Mouse (Mus musculus): Measurements from ENCODE around the gene D630003M21Rik. TPM values are rescaled to one million over a fixed set of nuclear protein-coding genes. Genes with fewer than 3 reads are reported as not detected.

The D630003M21Rik gene
- polyA plus RNA-seq, 1 experiment from 2014 or later: 9.1 TPM

DNA sequence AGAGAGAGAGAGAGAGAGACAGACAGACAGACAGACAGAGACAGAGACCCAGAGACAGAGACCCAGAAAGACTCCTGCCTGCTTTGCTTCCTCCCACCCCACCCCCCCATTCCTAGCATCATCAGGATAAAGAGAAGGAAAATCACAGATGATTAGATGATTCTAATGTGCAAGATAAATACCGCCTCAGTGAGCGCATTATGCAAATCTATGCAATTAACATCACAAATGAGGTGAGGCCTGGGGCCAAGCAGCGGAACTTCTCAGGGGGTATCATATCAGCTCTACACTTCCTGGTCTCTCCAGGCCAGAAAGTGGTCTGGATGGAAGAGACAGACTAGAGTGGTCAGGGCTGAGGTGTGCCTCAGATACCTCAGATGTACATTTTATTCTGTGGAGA lies 51.4 kb downstream of the D630003M21Rik start:
- H3K9ac ChIP-seq: no peak overlapping the region
- peaks cover 9% of the 10 kb centered on the region for H3K4me1 ChIP-seq (ENCODE audit: insufficient read depth)
- H3K36me3 ChIP-seq (ENCODE audit: insufficient read depth): no peaks in the 10 kb centered on the region
- H3K4me3 ChIP-seq (ENCODE audit: low read depth, low read length): no peak overlapping the region
- ATAC-seq (ENCODE audit: insufficient read depth) (no peak), DNase-seq (no peak)
- H3K27me3 ChIP-seq (ENCODE audit: insufficient read depth, low read length): no peaks in the 10 kb centered on the region
- H3K9me3 ChIP-seq (ENCODE audit: low read depth, low read length): no peaks in the 10 kb centered on the region
- TF ChIP-seq CTCF (IDR thresholded peaks at IDR 0.05; ENCODE audit: low read depth): no peak
- H3K4me2 ChIP-seq: no peak overlapping the region
- 78% methylated on average over 3 of the region's 3 CpGs for whole genome bisulfite sequencing
- no peak overlapping the region for H3K27ac ChIP-seq (ENCODE audit: low read depth)

DNA sequence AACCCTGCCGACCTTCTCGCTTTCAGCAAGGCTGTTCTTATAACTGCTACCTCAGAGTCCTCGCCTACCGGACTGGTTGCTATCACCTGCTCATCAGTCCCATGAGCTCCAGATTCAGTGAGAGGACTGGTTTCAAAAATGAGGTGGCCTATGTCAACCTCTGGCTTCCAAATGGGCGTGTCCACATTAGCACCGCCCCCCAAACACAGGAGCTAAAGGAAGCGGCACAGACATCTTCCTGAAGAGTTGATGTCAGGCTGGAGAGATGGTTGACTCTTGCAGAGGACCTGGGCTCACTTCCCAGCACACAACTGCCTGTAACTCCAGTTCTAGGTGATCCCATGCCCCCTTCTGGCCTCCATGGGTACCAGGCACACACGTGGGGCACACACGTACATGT lies 52.3 kb downstream of the D630003M21Rik start:
- no peak overlapping the region for H3K4me3 ChIP-seq (ENCODE audit: low read depth, low read length)
- no peak for TF ChIP-seq CTCF (IDR thresholded peaks at IDR 0.05; ENCODE audit: low read depth)
- no peak overlapping the region for H3K4me2 ChIP-seq
- no peaks in the 10 kb centered on the region for H3K36me3 ChIP-seq (ENCODE audit: insufficient read depth)
- H3K9ac ChIP-seq: no peak overlapping the region
- ATAC-seq (ENCODE audit: insufficient read depth) (no peak), DNase-seq (no peak)
- H3K27ac ChIP-seq (ENCODE audit: low read depth): no peak overlapping the region
- no peaks in the 10 kb centered on the region for H3K9me3 ChIP-seq (ENCODE audit: low read depth, low read length)
- 91% methylated on average over 9 of the region's 9 CpGs for WGBS
- no peaks in the 10 kb centered on the region for H3K27me3 ChIP-seq (ENCODE audit: insufficient read depth, low read length)
- peaks cover 9% of the 10 kb centered on the region for H3K4me1 ChIP-seq (ENCODE audit: insufficient read depth)

DNA sequence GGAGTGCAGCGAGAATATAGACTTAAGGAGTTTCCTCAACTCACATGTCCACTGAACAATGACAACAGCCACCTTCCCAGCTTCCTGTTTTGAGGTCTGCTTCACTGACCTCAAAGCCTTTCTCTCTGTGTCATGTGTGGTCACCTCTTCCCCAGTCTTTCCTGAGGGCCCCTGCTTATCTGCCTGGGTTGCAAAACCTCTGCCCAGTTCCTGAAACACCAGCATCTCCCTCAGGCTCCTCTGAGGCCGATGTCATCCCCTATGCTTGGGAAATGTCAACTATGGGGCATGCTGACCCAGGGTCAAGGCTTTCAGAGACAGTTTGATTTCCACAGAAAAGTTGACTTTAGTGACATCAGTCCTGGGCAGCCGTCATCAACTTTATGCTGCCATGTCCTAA lies 53.6 kb downstream of the D630003M21Rik start:
- H3K27ac ChIP-seq (ENCODE audit: low read depth): no peak overlapping the region
- no peak for ATAC-seq (ENCODE audit: insufficient read depth)
- no peaks in the 10 kb centered on the region for H3K27me3 ChIP-seq (ENCODE audit: insufficient read depth, low read length)
- H3K4me2 ChIP-seq: no peak overlapping the region
- no peaks in the 10 kb centered on the region for H3K36me3 ChIP-seq (ENCODE audit: insufficient read depth)
- no peak overlapping the region for H3K4me3 ChIP-seq (ENCODE audit: low read depth, low read length)
- H3K9ac ChIP-seq: no peak overlapping the region
- H3K9me3 ChIP-seq (ENCODE audit: low read depth, low read length): no peaks in the 10 kb centered on the region
- TF ChIP-seq CTCF (IDR thresholded peaks at IDR 0.05; ENCODE audit: low read depth): no peak
- 38% methylated on average over 3 of the region's 3 CpGs for WGBS
- DNase-seq: no peak
- H3K4me1 ChIP-seq (ENCODE audit: insufficient read depth): peaks cover 9% of the 10 kb centered on the region

DNA sequence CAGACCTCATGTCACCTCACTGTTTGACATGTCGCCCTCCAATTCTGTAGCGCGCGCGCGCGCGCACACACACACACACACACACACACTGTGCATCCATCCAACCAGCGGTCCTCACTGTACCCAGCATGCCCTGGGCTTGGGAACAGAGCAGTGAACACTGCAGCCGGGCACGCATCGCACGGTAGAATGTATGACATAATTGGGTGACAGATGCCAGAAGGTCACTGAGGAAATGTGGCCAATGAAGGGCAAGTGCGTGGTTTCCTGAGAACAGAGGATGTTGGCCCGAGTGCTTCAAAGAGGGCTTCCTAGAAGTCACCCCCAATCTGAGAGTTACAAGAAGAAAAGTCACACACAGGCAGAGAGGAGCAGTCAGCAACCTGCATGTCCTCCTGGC lies 54.1 kb downstream of the D630003M21Rik start:
- Histone ChIP-seq H3K9ac (no peak overlapping the region), H3K4me2 (no peak overlapping the region), H3K36me3 (ENCODE audit: insufficient read depth) (no peaks in the 10 kb centered on the region), H3K4me3 (ENCODE audit: low read depth, low read length) (no peak overlapping the region), H3K4me1 (ENCODE audit: insufficient read depth) (peaks cover 9% of the 10 kb centered on the region), H3K9me3 (ENCODE audit: low read depth, low read length) (no peaks in the 10 kb centered on the region), H3K27ac (ENCODE audit: low read depth) (no peak overlapping the region), H3K27me3 (ENCODE audit: insufficient read depth, low read length) (no peaks in the 10 kb centered on the region)
- peak; percentile 20 for DNase-seq
- 72% methylated on average over 15 of the region's 15 CpGs for WGBS
- ATAC-seq (ENCODE audit: insufficient read depth): no peak
- no peak for TF ChIP-seq CTCF (IDR thresholded peaks at IDR 0.05; ENCODE audit: low read depth)

DNA sequence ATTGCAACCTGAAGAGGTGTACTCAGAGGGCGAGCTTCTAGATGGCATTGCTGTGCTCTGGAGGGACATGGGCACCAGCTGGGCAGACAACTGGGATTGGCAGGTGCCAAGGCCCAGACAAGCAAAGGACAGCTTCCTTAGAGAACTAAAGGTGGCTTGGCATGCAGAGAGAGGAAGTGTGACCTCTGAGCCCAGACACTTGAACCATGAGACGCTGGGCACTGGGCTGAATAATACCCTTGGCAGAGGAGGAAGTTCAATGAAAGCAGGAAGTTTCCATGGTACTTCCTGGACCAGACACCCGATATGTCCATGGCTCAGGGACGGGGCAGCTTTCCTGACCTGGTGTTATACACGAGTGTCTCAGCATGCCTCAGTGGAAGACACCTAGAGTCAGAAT lies 54.6 kb downstream of the D630003M21Rik start:
- 73% methylated on average over 5 of the region's 5 CpGs for WGBS
- Histone ChIP-seq H3K27ac (ENCODE audit: low read depth) (no peak overlapping the region), H3K9ac (no peak overlapping the region), H3K27me3 (ENCODE audit: insufficient read depth, low read length) (no peaks in the 10 kb centered on the region), H3K9me3 (ENCODE audit: low read depth, low read length) (no peaks in the 10 kb centered on the region), H3K4me3 (ENCODE audit: low read depth, low read length) (no peak overlapping the region), H3K36me3 (ENCODE audit: insufficient read depth) (no peaks in the 10 kb centered on the region), H3K4me1 (ENCODE audit: insufficient read depth) (peaks cover 6% of the 10 kb centered on the region), H3K4me2 (no peak overlapping the region)
- ATAC-seq (ENCODE audit: insufficient read depth) (no peak), DNase-seq (no peak)
- TF ChIP-seq CTCF (IDR thresholded peaks at IDR 0.05; ENCODE audit: low read depth): no peak

DNA sequence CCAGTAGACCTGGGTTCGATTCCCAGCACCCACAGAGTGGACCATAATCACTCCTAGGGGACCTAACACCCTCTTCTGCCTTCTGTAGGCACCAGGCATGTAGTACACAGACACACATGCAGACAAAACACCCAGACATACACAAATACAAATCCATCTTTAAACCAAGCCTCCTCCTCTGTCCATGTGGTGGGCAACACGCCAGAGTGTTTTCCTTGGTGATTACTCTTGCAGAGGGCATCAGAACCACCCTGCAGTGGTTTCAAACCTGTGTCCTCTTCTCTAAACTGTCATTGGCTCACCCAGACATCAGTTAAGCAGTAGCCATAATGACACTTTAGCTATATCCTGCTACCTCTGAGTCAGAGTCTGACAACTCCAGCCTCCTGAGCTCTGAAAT lies 58.6 kb downstream of the D630003M21Rik start:
- Histone ChIP-seq H3K36me3 (ENCODE audit: insufficient read depth) (no peaks in the 10 kb centered on the region), H3K9ac (no peak overlapping the region), H3K27me3 (ENCODE audit: insufficient read depth, low read length) (no peaks in the 10 kb centered on the region), H3K4me1 (ENCODE audit: insufficient read depth) (peaks cover 6% of the 10 kb centered on the region), H3K9me3 (ENCODE audit: low read depth, low read length) (no peaks in the 10 kb centered on the region), H3K4me3 (ENCODE audit: low read depth, low read length) (no peak overlapping the region), H3K27ac (ENCODE audit: low read depth) (no peak overlapping the region), H3K4me2 (no peak overlapping the region)
- DNase-seq (no peak), ATAC-seq (ENCODE audit: insufficient read depth) (no peak)
- 77% methylated on average over 2 of the region's 2 CpGs for WGBS
- TF ChIP-seq CTCF (IDR thresholded peaks at IDR 0.05; ENCODE audit: low read depth): no peak

DNA sequence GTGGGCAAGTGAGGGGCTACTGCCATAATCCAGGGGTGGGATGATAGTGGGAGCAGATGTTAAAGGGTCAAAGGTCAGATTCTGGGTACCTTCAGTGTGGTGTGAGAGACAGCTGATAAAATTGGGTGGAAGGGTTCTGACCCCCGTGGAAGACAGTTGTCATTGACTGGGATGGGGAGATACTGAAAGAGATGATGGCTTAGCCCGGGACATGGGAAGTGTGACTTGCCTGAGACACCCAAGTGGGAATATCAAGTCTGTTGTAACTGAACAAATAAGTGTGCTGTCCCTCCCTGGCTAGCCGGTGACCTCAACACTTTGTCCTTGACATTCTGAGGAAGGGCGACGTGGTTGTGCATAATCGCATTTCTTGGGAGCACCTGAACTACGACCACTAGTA lies 59.3 kb downstream of the D630003M21Rik start:
- whole genome bisulfite sequencing: 77% methylated on average over 7 of the region's 7 CpGs
- no peak for TF ChIP-seq CTCF (IDR thresholded peaks at IDR 0.05; ENCODE audit: low read depth)
- DNase-seq (no peak), ATAC-seq (ENCODE audit: insufficient read depth) (no peak)
- H3K4me1 ChIP-seq (ENCODE audit: insufficient read depth): peaks cover 6% of the 10 kb centered on the region
- H3K27me3 ChIP-seq (ENCODE audit: insufficient read depth, low read length): no peaks in the 10 kb centered on the region
- H3K9me3 ChIP-seq (ENCODE audit: low read depth, low read length): no peaks in the 10 kb centered on the region
- H3K9ac ChIP-seq: no peak overlapping the region
- no peak overlapping the region for H3K4me3 ChIP-seq (ENCODE audit: low read depth, low read length)
- H3K27ac ChIP-seq (ENCODE audit: low read depth): no peak overlapping the region
- H3K4me2 ChIP-seq: no peak overlapping the region
- H3K36me3 ChIP-seq (ENCODE audit: insufficient read depth): no peaks in the 10 kb centered on the region

DNA sequence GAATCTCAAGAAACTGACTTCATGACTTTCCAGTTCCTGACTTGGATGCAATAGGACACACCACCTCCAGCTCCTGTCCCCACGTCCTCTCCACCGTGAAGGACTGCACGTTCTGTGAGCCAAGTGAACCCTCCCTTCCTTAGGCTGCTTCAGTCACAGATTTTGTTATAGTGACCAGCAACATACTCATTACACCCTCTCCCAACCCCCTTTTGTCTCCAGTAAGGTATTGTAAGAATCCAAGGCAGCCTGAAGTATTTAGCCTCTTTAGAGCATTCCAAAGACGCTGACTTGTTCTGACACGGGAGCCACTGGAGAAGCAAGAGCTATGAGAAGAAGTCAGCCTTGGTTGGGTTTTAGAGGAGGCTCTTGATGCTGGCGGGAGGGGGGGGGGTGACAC lies 59.7 kb downstream of the D630003M21Rik start:
- Histone ChIP-seq H3K36me3 (ENCODE audit: insufficient read depth) (no peaks in the 10 kb centered on the region), H3K27ac (ENCODE audit: low read depth) (no peak overlapping the region), H3K9ac (no peak overlapping the region), H3K4me2 (no peak overlapping the region), H3K4me3 (ENCODE audit: low read depth, low read length) (no peak overlapping the region), H3K4me1 (ENCODE audit: insufficient read depth) (peaks cover 6% of the 10 kb centered on the region), H3K27me3 (ENCODE audit: insufficient read depth, low read length) (no peaks in the 10 kb centered on the region), H3K9me3 (ENCODE audit: low read depth, low read length) (no peaks in the 10 kb centered on the region)
- 0 out of 2 replicates have a peak, but pooled peaks have one; percentile 21 for ATAC-seq (ENCODE audit: insufficient read depth)
- 50% methylated on average over 6 of the region's 6 CpGs for WGBS
- TF ChIP-seq CTCF (IDR thresholded peaks at IDR 0.05; ENCODE audit: low read depth): no peak
- DNase-seq: peak; percentile 39

All from lung, embryonic 14.5 days (tissue).